Mouse (Mus musculus): ENCODE measurements around the gene Nlgn1. TPM values are rescaled to one million over a fixed set of nuclear protein-coding genes. Genes with fewer than 3 reads are reported as not detected.

The Nlgn1 gene
- 22.7 and 24.7 TPM in 2 replicates for polyA plus RNA-seq (2015; fragmentation: Nextera tagmentation; extraction: Ambion mirVana)

GRCm38 (mm10) chr3:26332400-26333238 lies at the start of gene Nlgn1:
Gene Nlgn1, minus strand, starts transcription at chr3:26332460.
- no peak for ATAC-seq (ENCODE audit: low FRiP score, low read depth)
- Histone ChIP-seq H3K4me2 (peak within 1 kb of the TSS; percentile 81), H3K9me3 (no peaks in the 10 kb centered on the region), H3K9ac (peak within 1 kb of the TSS; percentile 53), H3K36me3 (no peaks in the 10 kb centered on the region), H3K27me3 (no peaks in the 10 kb centered on the region), H3K4me3 (peak within 1 kb of the TSS; percentile 81), H3K27ac (replicated peaks) (peak within 1 kb of the TSS; percentile 90), H3K4me1 (replicated peaks) (peaks cover 14% of the 10 kb centered on the region)
- 2% methylated on average over 14 of the region's 14 CpGs for WGBS

- no peaks in the 10 kb centered on the region for H3K4me1 ChIP-seq (replicated peaks)
- H3K9ac ChIP-seq: no peak overlapping the region
- no peak overlapping the region for H3K4me3 ChIP-seq
- no peak for ATAC-seq (ENCODE audit: low FRiP score, low read depth)
- no peaks in the 10 kb centered on the region for H3K27me3 ChIP-seq
- H3K4me2 ChIP-seq: no peak overlapping the region
- 73% methylated on average over 2 of the region's 2 CpGs for WGBS
- H3K27ac ChIP-seq (replicated peaks): no peak overlapping the region
- H3K9me3 ChIP-seq: no peaks in the 10 kb centered on the region
- H3K36me3 ChIP-seq: no peaks in the 10 kb centered on the region
Observed at GRCm38 (mm10) chr3:26378272-26378671, 46.0 kb upstream of the Nlgn1 start.

GRCm38 (mm10) chr3:26355082-26355481 lies 22.8 kb upstream of the Nlgn1 start:
- Histone ChIP-seq H3K4me2 (no peak overlapping the region), H3K9me3 (no peaks in the 10 kb centered on the region), H3K36me3 (no peaks in the 10 kb centered on the region), H3K4me1 (replicated peaks) (no peaks in the 10 kb centered on the region), H3K4me3 (no peak overlapping the region), H3K27ac (replicated peaks) (no peak overlapping the region), H3K9ac (no peak overlapping the region), H3K27me3 (no peaks in the 10 kb centered on the region)
- ATAC-seq (ENCODE audit: low FRiP score, low read depth): no peak
- 78% methylated on average over 5 of the region's 5 CpGs for WGBS

- WGBS: 62% methylated on average over 5 of the region's 5 CpGs
- Histone ChIP-seq H3K27me3 (no peaks in the 10 kb centered on the region), H3K9me3 (no peaks in the 10 kb centered on the region), H3K27ac (replicated peaks) (no peak overlapping the region), H3K9ac (no peak overlapping the region), H3K4me1 (replicated peaks) (no peaks in the 10 kb centered on the region), H3K4me2 (no peak overlapping the region), H3K36me3 (no peaks in the 10 kb centered on the region), H3K4me3 (no peak overlapping the region)
- ATAC-seq (ENCODE audit: low FRiP score, low read depth): no peak
Observed at GRCm38 (mm10) chr3:26354483-26355030, 22.3 kb upstream of the Nlgn1 start.

GRCm38 (mm10) chr3:26337495-26337894 lies 5.2 kb upstream of the Nlgn1 start:
- H3K4me3 ChIP-seq: no peak overlapping the region
- no peak overlapping the region for H3K9ac ChIP-seq
- H3K9me3 ChIP-seq: no peaks in the 10 kb centered on the region
- H3K27ac ChIP-seq (replicated peaks): no peak overlapping the region
- H3K4me2 ChIP-seq: no peak overlapping the region
- H3K27me3 ChIP-seq: no peaks in the 10 kb centered on the region
- peaks cover 7% of the 10 kb centered on the region; the same call in 1 of the 2 replicates for H3K4me1 ChIP-seq (replicated peaks)
- ATAC-seq (ENCODE audit: low FRiP score, low read depth): no peak
- 70% methylated on average over 2 of the region's 2 CpGs for WGBS
- H3K36me3 ChIP-seq: no peaks in the 10 kb centered on the region

GRCm38 (mm10) chr3:26333239-26333811 lies 1.1 kb upstream of the Nlgn1 start:
- Histone ChIP-seq H3K9ac (peak overlapping the region; percentile 53), H3K4me1 (replicated peaks) (peaks cover 14% of the 10 kb centered on the region), H3K4me2 (peak overlapping the region; percentile 81), H3K9me3 (no peaks in the 10 kb centered on the region), H3K27me3 (no peaks in the 10 kb centered on the region), H3K36me3 (no peaks in the 10 kb centered on the region), H3K4me3 (peak overlapping the region; percentile 81), H3K27ac (replicated peaks) (peak overlapping the region; percentile 70)
- WGBS: under 1% methylated on average over 38 of the region's 41 CpGs
- ATAC-seq (ENCODE audit: low FRiP score, low read depth): peak; percentile 66

- Histone ChIP-seq H3K27me3 (no peaks in the 10 kb centered on the region), H3K4me3 (peak overlapping the region; percentile 81), H3K9me3 (no peaks in the 10 kb centered on the region), H3K4me1 (replicated peaks) (peaks cover 14% of the 10 kb centered on the region), H3K27ac (replicated peaks) (peak overlapping the region; percentile 90), H3K4me2 (peak overlapping the region; percentile 81), H3K9ac (peak overlapping the region; percentile 53), H3K36me3 (no peaks in the 10 kb centered on the region)
- under 1% methylated on average over 60 of the region's 60 CpGs for WGBS
- ATAC-seq (ENCODE audit: low FRiP score, low read depth): peak; percentile 88
Observed at GRCm38 (mm10) chr3:26331177-26332061, 841 bp downstream of the Nlgn1 start.

- H3K36me3 ChIP-seq: no peaks in the 10 kb centered on the region
- no peaks in the 10 kb centered on the region for H3K27me3 ChIP-seq
- peak overlapping the region; percentile 90 for H3K27ac ChIP-seq (replicated peaks)
- H3K4me1 ChIP-seq (replicated peaks): peaks cover 14% of the 10 kb centered on the region
- peak overlapping the region; percentile 81 for H3K4me2 ChIP-seq
- peak; percentile 46 for ATAC-seq (ENCODE audit: low FRiP score, low read depth)
- peak overlapping the region; percentile 81 for H3K4me3 ChIP-seq
- WGBS: 5% methylated on average over 9 of the region's 9 CpGs
- H3K9ac ChIP-seq: peak overlapping the region; percentile 53
- H3K9me3 ChIP-seq: no peaks in the 10 kb centered on the region
Observed at GRCm38 (mm10) chr3:26330863-26331176, 1.4 kb downstream of the Nlgn1 start.

GRCm38 (mm10) chr3:26330019-26330418 lies 2.2 kb downstream of the Nlgn1 start:
- no peak for ATAC-seq (ENCODE audit: low FRiP score, low read depth)
- 55% methylated on average over 4 of the region's 4 CpGs for WGBS
- H3K9ac ChIP-seq: peak overlapping the region; percentile 40
- H3K9me3 ChIP-seq: no peaks in the 10 kb centered on the region
- H3K36me3 ChIP-seq: no peaks in the 10 kb centered on the region
- H3K4me1 ChIP-seq (replicated peaks): peaks cover 14% of the 10 kb centered on the region
- no peaks in the 10 kb centered on the region for H3K27me3 ChIP-seq
- H3K4me3 ChIP-seq: peak overlapping the region; percentile 81
- H3K27ac ChIP-seq (replicated peaks): peak overlapping the region; percentile 45; the same call in 1 of the 2 replicates
- H3K4me2 ChIP-seq: peak overlapping the region; percentile 81

GRCm38 (mm10) chr3:26324510-26324909 lies 7.8 kb downstream of the Nlgn1 start:
- Histone ChIP-seq H3K27ac (replicated peaks) (no peak overlapping the region), H3K9me3 (no peaks in the 10 kb centered on the region), H3K27me3 (no peaks in the 10 kb centered on the region), H3K9ac (no peak overlapping the region), H3K4me2 (no peak overlapping the region), H3K4me1 (replicated peaks) (peaks cover 4% of the 10 kb centered on the region; the same call in 1 of the 2 replicates), H3K36me3 (no peaks in the 10 kb centered on the region), H3K4me3 (no peak overlapping the region)
- no peak for ATAC-seq (ENCODE audit: low FRiP score, low read depth)
- 56% methylated on average over 1 of the region's 1 CpGs for WGBS

GRCm38 (mm10) chr3:26317397-26317796 lies 14.9 kb downstream of the Nlgn1 start:
- H3K4me2 ChIP-seq: no peak overlapping the region
- H3K9me3 ChIP-seq: no peaks in the 10 kb centered on the region
- WGBS: 58% methylated on average over 2 of the region's 2 CpGs
- H3K4me1 ChIP-seq (replicated peaks): no peaks in the 10 kb centered on the region
- H3K4me3 ChIP-seq: no peak overlapping the region
- ATAC-seq (ENCODE audit: low FRiP score, low read depth): no peak
- H3K27me3 ChIP-seq: no peaks in the 10 kb centered on the region
- H3K9ac ChIP-seq: no peak overlapping the region
- H3K27ac ChIP-seq (replicated peaks): no peak overlapping the region
- H3K36me3 ChIP-seq: no peaks in the 10 kb centered on the region
